In genomic region chr6:94919194-94919743, GRCm38 (mm10) we compare ENCODE assay signal across 22 mouse cellular contexts.
"Had no signal": no experiment of that assay in that cellular context is flagged by ENCODE, and none has a peak within 500 bp of the region (broad histone marks: within the 10 kb centered on the region; RNA-seq: fewer than 3 reads in every experiment).

No protein-coding gene starts in this region.

- H3K27me3 ChIP-seq: kidney, embryonic 15.5 days; limb, embryonic 13.5 days; liver, embryonic 12.5 days; liver, embryonic 15.5 days; lung, embryonic 15.5 days; midbrain, embryonic 12.5 days; midbrain, embryonic 15.5 days; neural tube, embryonic 12.5 days; neural tube, embryonic 15.5 days had no signal

- H3K27ac ChIP-seq: kidney, embryonic 15.5 days; limb, embryonic 10.5 days; limb, embryonic 13.5 days; liver, embryonic 12.5 days; liver, embryonic 15.5 days; lung, embryonic 15.5 days; midbrain, embryonic 12.5 days; midbrain, embryonic 15.5 days; neural tube, embryonic 12.5 days; neural tube, embryonic 15.5 days; stomach, postnatal 0 days had no signal

- H3K9me3 ChIP-seq: kidney, embryonic 15.5 days; limb, embryonic 10.5 days; limb, embryonic 13.5 days; liver, embryonic 12.5 days; liver, embryonic 15.5 days; lung, embryonic 15.5 days; midbrain, embryonic 12.5 days; midbrain, embryonic 15.5 days; neural tube, embryonic 12.5 days; neural tube, embryonic 15.5 days had no signal

- H3K4me3 ChIP-seq: kidney, embryonic 15.5 days; limb, embryonic 10.5 days; limb, embryonic 13.5 days; liver, embryonic 12.5 days; liver, embryonic 15.5 days; lung, embryonic 15.5 days; midbrain, embryonic 12.5 days; midbrain, embryonic 15.5 days; neural tube, embryonic 12.5 days; neural tube, embryonic 15.5 days had no signal

- H3K9ac ChIP-seq: kidney, embryonic 15.5 days; limb, embryonic 13.5 days; liver, embryonic 12.5 days; liver, embryonic 15.5 days; lung, embryonic 15.5 days; midbrain, embryonic 12.5 days; midbrain, embryonic 15.5 days; neural tube, embryonic 12.5 days; neural tube, embryonic 15.5 days had no signal

- H3K36me3 ChIP-seq: kidney, embryonic 15.5 days; limb, embryonic 10.5 days; limb, embryonic 13.5 days; liver, embryonic 12.5 days; liver, embryonic 15.5 days; lung, embryonic 15.5 days; midbrain, embryonic 12.5 days; midbrain, embryonic 15.5 days; neural tube, embryonic 12.5 days; neural tube, embryonic 15.5 days had no signal

- DNase-seq: kidney, postnatal 10 days; kidney, postnatal 36 days; liver; lung, adult 18-20 months; lung, postnatal 10 days; lung, postnatal 36 days; right cerebral cortex, adult 18-20 months; right cerebral cortex, postnatal 14 days; right cerebral cortex, postnatal 4 days; thymus, adult 2 months; thymus, postnatal 25 days had no signal

- H3K4me2 ChIP-seq: kidney, embryonic 15.5 days; limb, embryonic 13.5 days; liver, embryonic 12.5 days; liver, embryonic 15.5 days; lung, embryonic 15.5 days; midbrain, embryonic 12.5 days; midbrain, embryonic 15.5 days; neural tube, embryonic 12.5 days; neural tube, embryonic 15.5 days had no signal

- H3K4me1 ChIP-seq: kidney, embryonic 15.5 days; limb, embryonic 10.5 days; liver, embryonic 12.5 days; liver, embryonic 15.5 days; midbrain, embryonic 15.5 days; neural tube, embryonic 12.5 days; neural tube, embryonic 15.5 days had no signal

- ATAC-seq: liver, embryonic 12.5 days; midbrain, embryonic 15.5 days had no signal
